Mouse (Mus musculus) myocyte (in vitro differentiated cells): ENCODE results near the gene Nudt15.

Experiments
- CEBPB ChIP-seq: IDR thresholded peaks from 2 replicates; pipeline ENCODE4 v1.6.1; 2011; ENCODE audit warnings: mild to moderate bottlenecking, moderate library complexity; ENCODE audit not compliant: poor library complexity, insufficient read depth, severe bottlenecking
- E2F4 ChIP-seq: IDR thresholded peaks from one replicate; pipeline ENCODE4 v1.6.1; 2011; ENCODE audit warnings: mild to moderate bottlenecking, control low read depth, moderate library complexity; ENCODE audit not compliant: insufficient read depth
- MAX ChIP-seq: IDR thresholded peaks from one replicate; pipeline ENCODE4 v1.6.1; 2011; ENCODE audit warnings: low read depth, mild to moderate bottlenecking, control low read depth
- MYOD1 ChIP-seq, 3 experiments: IDR thresholded peaks; one replicate each; pipeline ENCODE4 v1.6.1; 2011; ENCODE audit warnings: control low read depth in 2 of 3, low read depth in 2 of 3, mild to moderate bottlenecking in 2 of 3, moderate library complexity in 1 of 3; ENCODE audit not compliant: insufficient read length in 2 of 3, control insufficient read depth in 1 of 3
- MYOG ChIP-seq, 3 experiments: IDR thresholded peaks; one replicate each; pipeline ENCODE4 v1.6.1; 2011; ENCODE audit warnings: control low read depth in 2 of 3, low read depth in 2 of 3, mild to moderate bottlenecking in 2 of 3; ENCODE audit not compliant: insufficient read length in 2 of 3, control insufficient read depth in 1 of 3, insufficient read depth in 1 of 3
- POLR2A ChIP-seq: IDR thresholded peaks from one replicate; pipeline ENCODE4 v1.6.1; 2011; ENCODE audit warnings: low read depth, mild to moderate bottlenecking, control low read depth, moderate library complexity; ENCODE audit not compliant: insufficient read length
- POLR2AphosphoS2 ChIP-seq: IDR thresholded peaks from one replicate; pipeline ENCODE4 v1.6.1; 2011; ENCODE audit warnings: low read depth, control low read depth; ENCODE audit not compliant: insufficient read length
- SRF ChIP-seq: IDR thresholded peaks from one replicate; pipeline ENCODE4 v1.6.1; 2011; ENCODE audit warnings: low read depth; ENCODE audit not compliant: control insufficient read depth, insufficient read length
- TCF12 ChIP-seq: IDR thresholded peaks from one replicate; pipeline ENCODE4 v1.6.1; 2011; ENCODE audit warnings: mild to moderate bottlenecking, control low read depth; ENCODE audit not compliant: poor library complexity, insufficient read depth, severe bottlenecking
- TCF3 ChIP-seq: IDR thresholded peaks from one replicate; pipeline ENCODE4 v1.6.1; 2011; ENCODE audit warnings: low read depth, control low read depth; ENCODE audit not compliant: insufficient read length
- USF1 ChIP-seq: IDR thresholded peaks from one replicate; pipeline ENCODE4 v1.6.1; 2011; ENCODE audit warnings: low read depth, mild to moderate bottlenecking, control low read depth, moderate library complexity

- TF ChIP-seq MYOG (IDR thresholded peaks at IDR 0.05; ENCODE audit: control insufficient read depth in 1 of 3, insufficient read depth in 1 of 3, insufficient read length in 2 of 3, low read depth in 2 of 3) (no peak), MYOD1 (IDR thresholded peaks at IDR 0.05; ENCODE audit: control insufficient read depth in 1 of 3, insufficient read length in 2 of 3, low read depth in 2 of 3) (no peak), USF1 (no peak), POLR2AphosphoS2 (no peak), TCF12 (no peak), TCF3 (no peak), POLR2A (no peak), MAX (no peak), E2F4 (no peak), SRF (no peak), CEBPB (no peak)
These were observed 2.7 kb upstream of the Nudt15 start for GRCm38 (mm10) chr14:73550732-73551131.
